Mouse (Mus musculus) left cerebral cortex, postnatal 4 days (tissue): ENCODE measurements around the gene Kcne3. TPM values are rescaled to one million over a fixed set of nuclear protein-coding genes. Genes with fewer than 3 reads are reported as not detected.
A peak's percentile ranks its signal among the peaks of the same experiment; 100 is the strongest.

Source experiments
- DNase-seq: peaks from one replicate; pipeline ENCODE4 v3.0.0-alpha.2; 2022
- intact Hi-C: fragments of 180-260 bp; cut with DNase I; formaldehyde crosslinking; loops from one replicate; pipeline ENCODE4 v1.15.1; 2025
- total RNA-seq, 2 experiments: library from RNA; stranded (reverse); gene quantifications; 2 replicates each; pipeline ENCODE4 v1.2.3; 2021

Kcne3 gene
- total RNA-seq, 2 experiments from 2014 or later, result not detected

GRCm38 (mm10) chr7:100181176-100181575 lies 4.9 kb downstream of the Kcne3 start:
- intact Hi-C loops, result loop anchor here (10.0 kb wide), 1 partner anchor 56 kb away; the partner anchor contains the start of gene Pold3
- DNase-seq, result no peak

GRCm38 (mm10) chr7:100181614-100182013 lies 5.3 kb downstream of the Kcne3 start:
- intact Hi-C loops, result loop anchor here (10.0 kb wide), 1 partner anchor 57 kb away; the partner anchor contains the start of gene Pold3

GRCm38 (mm10) chr7:100182388-100182787 lies 6.1 kb downstream of the Kcne3 start:
- intact Hi-C loops, result loop anchor here (10.0 kb wide), 1 partner anchor 58 kb away; the partner anchor contains the start of gene Pold3
- DNase-seq, result no peak

More at GRCm38 (mm10) chr7:100181614-100182013, 5.3 kb downstream of the Kcne3 start:
- DNase-seq, result no peak

GRCm38 (mm10) chr7:100187601-100188000 lies 11.3 kb downstream of the Kcne3 start:
- DNase-seq, result peak; percentile 53
- intact Hi-C loops, result loop anchor here (10.0 kb wide), 1 partner anchor 63 kb away; the partner anchor contains the start of gene Pold3

- DNase-seq, result no peak
- intact Hi-C loops, result no loop called here
These were observed 13.9 kb downstream of the Kcne3 start for GRCm38 (mm10) chr7:100190167-100190566.

- intact Hi-C loops, result no loop called here
- DNase-seq, result peak; percentile 78
These were observed 14.5 kb downstream of the Kcne3 start for GRCm38 (mm10) chr7:100190778-100191177.

- DNase-seq, result no peak
- intact Hi-C loops, result no loop called here
These were observed 24.9 kb downstream of the Kcne3 start for GRCm38 (mm10) chr7:100201191-100201590.

GRCm38 (mm10) chr7:100203616-100204015 lies 27.3 kb downstream of the Kcne3 start:
- intact Hi-C loops, result no loop called here
- peak; percentile 34 for DNase-seq

- DNase-seq, result no peak
- intact Hi-C loops, result no loop called here
These were observed 28.6 kb downstream of the Kcne3 start for GRCm38 (mm10) chr7:100204871-100205270.

- intact Hi-C loops, result no loop called here
- DNase-seq, result no peak
These were observed 29.8 kb downstream of the Kcne3 start for GRCm38 (mm10) chr7:100206144-100206543.

- no peak for DNase-seq
- intact Hi-C loops, result no loop called here
These were observed 31.6 kb downstream of the Kcne3 start for GRCm38 (mm10) chr7:100207886-100208285.

- no peak for DNase-seq
- intact Hi-C loops, result no loop called here
These were observed 38.0 kb downstream of the Kcne3 start for GRCm38 (mm10) chr7:100214310-100214709.

GRCm38 (mm10) chr7:100215116-100215732 lies 38.9 kb downstream of the Kcne3 start:
- peak; percentile 50 for DNase-seq

GRCm38 (mm10) chr7:100215976-100216375 lies 39.7 kb downstream of the Kcne3 start:
- DNase-seq, result no peak
- intact Hi-C loops, result no loop called here

More at GRCm38 (mm10) chr7:100215116-100215732, 38.9 kb downstream of the Kcne3 start:
- intact Hi-C loops, result no loop called here

- intact Hi-C loops, result no loop called here
These were observed 40.6 kb downstream of the Kcne3 start for GRCm38 (mm10) chr7:100216601-100217565.

GRCm38 (mm10) chr7:100227158-100227875 lies 51.0 kb downstream of the Kcne3 start, which contains the start of gene Pgm2l1:
Pgm2l1 (plus strand) TSS chr7:100227394.
- intact Hi-C loops, result no loop called here
- DNase-seq, result peak; percentile 96

More at GRCm38 (mm10) chr7:100216601-100217565, 40.6 kb downstream of the Kcne3 start:
- DNase-seq, result no peak

GRCm38 (mm10) chr7:100227896-100228525 lies 51.7 kb downstream of the Kcne3 start:
- intact Hi-C loops, result no loop called here
- DNase-seq, result peak; percentile 27

GRCm38 (mm10) chr7:100228957-100229356 lies 52.7 kb downstream of the Kcne3 start:
- no peak for DNase-seq
- intact Hi-C loops, result no loop called here

GRCm38 (mm10) chr7:100230646-100231045 lies 54.3 kb downstream of the Kcne3 start:
- DNase-seq, result no peak
- intact Hi-C loops, result no loop called here

GRCm38 (mm10) chr7:100231661-100232060 lies 55.4 kb downstream of the Kcne3 start:
- intact Hi-C loops, result no loop called here
- no peak for DNase-seq
